Mouse (Mus musculus): ENCODE measurements around the gene Gm12184.
"Not testable (repeated sequence)": the region's sequence is repeated elsewhere in the genome, so short reads cannot be mapped to it uniquely, and the experiment has no call there.

Gm12184 gene

GRCm38 (mm10) chr11:48799921-48800701 lies 26.3 kb downstream of the Gm12184 start, which contains the start of gene Rack1:
TSS of gene Rack1 (plus strand) at chr11:48800332.
- DNase-seq (ENCODE audit: low spot score), result peak; percentile 92

- no peak for DNase-seq (ENCODE audit: low spot score)
Measured at GRCm38 (mm10) chr11:48798984-48799920, 27.2 kb downstream of the Gm12184 start.

GRCm38 (mm10) chr11:48798308-48798707 lies 28.1 kb downstream of the Gm12184 start:
- no peak for DNase-seq (ENCODE audit: low spot score)

GRCm38 (mm10) chr11:48797287-48797686 lies 29.2 kb downstream of the Gm12184 start:
- no peak for DNase-seq (ENCODE audit: low spot score)

- DNase-seq (ENCODE audit: low spot score), result no peak
Measured at GRCm38 (mm10) chr11:48796290-48796689, 30.2 kb downstream of the Gm12184 start.

- DNase-seq (ENCODE audit: low spot score), result no peak
Measured at GRCm38 (mm10) chr11:48795221-48795620, 31.2 kb downstream of the Gm12184 start.

- no peak for DNase-seq (ENCODE audit: low spot score)
Measured at GRCm38 (mm10) chr11:48793184-48793583, 33.3 kb downstream of the Gm12184 start.

- not testable (repeated sequence) for DNase-seq (ENCODE audit: low spot score)
Measured at GRCm38 (mm10) chr11:48791894-48792293, 34.6 kb downstream of the Gm12184 start.

- DNase-seq (ENCODE audit: low spot score), result no peak
Measured at GRCm38 (mm10) chr11:48790946-48791345, 35.5 kb downstream of the Gm12184 start.

GRCm38 (mm10) chr11:48789973-48790823 lies 36.3 kb downstream of the Gm12184 start:
- DNase-seq (ENCODE audit: low spot score), result peak; percentile 86

- DNase-seq (ENCODE audit: low spot score), result no peak
Measured at GRCm38 (mm10) chr11:48789215-48789614, 37.2 kb downstream of the Gm12184 start.

GRCm38 (mm10) chr11:48788311-48789089 lies 38.0 kb downstream of the Gm12184 start:
- peak; percentile 87 for DNase-seq (ENCODE audit: low spot score)

- DNase-seq (ENCODE audit: low spot score), result no peak
Measured at GRCm38 (mm10) chr11:48787455-48788211, 38.8 kb downstream of the Gm12184 start.

GRCm38 (mm10) chr11:48782243-48782642 lies 44.2 kb downstream of the Gm12184 start:
- no peak for DNase-seq (ENCODE audit: low spot score)

- no peak for DNase-seq (ENCODE audit: low spot score)
Measured at GRCm38 (mm10) chr11:48779450-48779849, 47.0 kb downstream of the Gm12184 start.

GRCm38 (mm10) chr11:48777303-48777702 lies 49.2 kb downstream of the Gm12184 start:
- no peak for DNase-seq (ENCODE audit: low spot score)

GRCm38 (mm10) chr11:48776664-48777063 lies 49.8 kb downstream of the Gm12184 start:
- DNase-seq (ENCODE audit: low spot score), result no peak

- DNase-seq (ENCODE audit: low spot score), result peak; percentile 59
Measured at GRCm38 (mm10) chr11:48775483-48775882, 51.0 kb downstream of the Gm12184 start.

Data from adipocyte (in vitro differentiated cells).